Comparison of ENCODE assay signal across 7 mouse cellular contexts in genomic region chr9:53402991-53403390, GRCm38 (mm10). TPM values are rescaled to one million over a fixed set of nuclear protein-coding genes. Genes with fewer than 3 reads are reported as not detected.
DNase-seq lines count a peak whose midpoint lies in the region; ATAC-seq lines count a peak whose summit lies in the region.

No protein-coding gene starts in this region.

- H3K27me3 ChIP-seq in kidney, embryonic 14.5 days (ENCODE audit: control insufficient read depth, insufficient read depth, low read length) = no peaks in the 10 kb centered on the region
- no peaks in the 10 kb centered on the region for H3K27me3 ChIP-seq in embryonic facial prominence, embryonic 14.5 days (replicated peaks; ENCODE audit: control insufficient read depth, insufficient read depth, low read length)
- H3K27me3 ChIP-seq in hindbrain, embryonic 15.5 days = no peaks in the 10 kb centered on the region
- no peaks in the 10 kb centered on the region for H3K27me3 ChIP-seq in neural tube, embryonic 13.5 days

- WGBS in kidney, embryonic 14.5 days = 43% methylated on average over 8 of the region's 8 CpGs
- 53% methylated on average over 8 of the region's 8 CpGs for WGBS in embryonic facial prominence, embryonic 14.5 days
- 45% methylated on average over 8 of the region's 8 CpGs for WGBS in hindbrain, embryonic 15.5 days
- whole genome bisulfite sequencing in neural tube, embryonic 13.5 days = 46% methylated on average over 8 of the region's 8 CpGs

- H3K27ac ChIP-seq in kidney, embryonic 14.5 days (ENCODE audit: low read depth, low read length) = peak overlapping the region; percentile 77
- H3K27ac ChIP-seq in embryonic facial prominence, embryonic 14.5 days (replicated peaks; ENCODE audit: low read depth, low read length) = peak overlapping the region; percentile 67
- H3K27ac ChIP-seq in hindbrain, embryonic 15.5 days (replicated peaks) = peak overlapping the region; percentile 56; the same call in 1 of the 2 replicates
- peak overlapping the region; percentile 71 for H3K27ac ChIP-seq in neural tube, embryonic 13.5 days (replicated peaks)

- no peaks in the 10 kb centered on the region for H3K9me3 ChIP-seq in kidney, embryonic 14.5 days (ENCODE audit: control insufficient read depth, low read length)
- no peaks in the 10 kb centered on the region for H3K9me3 ChIP-seq in embryonic facial prominence, embryonic 14.5 days (ENCODE audit: control insufficient read depth, low read length)
- H3K9me3 ChIP-seq in hindbrain, embryonic 15.5 days = no peaks in the 10 kb centered on the region
- H3K9me3 ChIP-seq in neural tube, embryonic 13.5 days = no peaks in the 10 kb centered on the region

- no peak for ATAC-seq in kidney, embryonic 14.5 days (ENCODE audit: low FRiP score, low TSS enrichment)
- ATAC-seq in embryonic facial prominence, embryonic 14.5 days (ENCODE audit: low read depth) = peak; percentile 20
- peak; percentile 13; the same call in 1 of the 2 replicates for ATAC-seq in hindbrain, embryonic 15.5 days (ENCODE audit: low FRiP score, low read depth)
- peak; percentile 28; the same call in 1 of the 2 replicates for ATAC-seq in neural tube, embryonic 13.5 days (ENCODE audit: low read depth)
- no peak for ATAC-seq in frontal cortex, adult (ENCODE audit: low TSS enrichment)

- H3K4me3 ChIP-seq in kidney, embryonic 14.5 days (ENCODE audit: low read length) = no peak overlapping the region
- no peak overlapping the region for H3K4me3 ChIP-seq in embryonic facial prominence, embryonic 14.5 days (ENCODE audit: low read depth, low read length)
- H3K4me3 ChIP-seq in hindbrain, embryonic 15.5 days = no peak overlapping the region
- H3K4me3 ChIP-seq in neural tube, embryonic 13.5 days = no peak overlapping the region

- intact Hi-C loops in gastrocnemius, postnatal 36 days (cut with DNase I) = no loop called here

- DNase-seq in kidney, adult 18-20 months = no peak
- peak; percentile 44 for DNase-seq in embryonic facial prominence, embryonic 14.5 days (ENCODE audit: low spot score)
- DNase-seq in gastrocnemius, postnatal 36 days = no peak

- H3K4me2 ChIP-seq in kidney, embryonic 14.5 days (replicated peaks; ENCODE audit: low read depth, low read length) = peak overlapping the region; percentile 40
- peak overlapping the region; percentile 44 for H3K4me2 ChIP-seq in embryonic facial prominence, embryonic 14.5 days (ENCODE audit: low read depth, low read length)
- H3K4me2 ChIP-seq in hindbrain, embryonic 15.5 days = peak overlapping the region; percentile 39
- peak overlapping the region; percentile 49 for H3K4me2 ChIP-seq in neural tube, embryonic 13.5 days

- no peak overlapping the region for H3K9ac ChIP-seq in kidney, embryonic 14.5 days (ENCODE audit: low read depth, low read length)
- H3K9ac ChIP-seq in embryonic facial prominence, embryonic 14.5 days (ENCODE audit: low read depth, low read length) = no peak overlapping the region
- no peak overlapping the region for H3K9ac ChIP-seq in hindbrain, embryonic 15.5 days
- no peak overlapping the region for H3K9ac ChIP-seq in neural tube, embryonic 13.5 days

- H3K36me3 ChIP-seq in kidney, embryonic 14.5 days (ENCODE audit: control insufficient read depth, insufficient read depth, low read length) = no peaks in the 10 kb centered on the region
- peaks cover under 1% of the 10 kb centered on the region; the same call in 1 of the 2 replicates for H3K36me3 ChIP-seq in embryonic facial prominence, embryonic 14.5 days (ENCODE audit: control insufficient read depth, insufficient read depth, low read length)
- H3K36me3 ChIP-seq in hindbrain, embryonic 15.5 days = no peaks in the 10 kb centered on the region
- H3K36me3 ChIP-seq in neural tube, embryonic 13.5 days = no peaks in the 10 kb centered on the region

- H3K4me1 ChIP-seq in kidney, embryonic 14.5 days (ENCODE audit: control insufficient read depth, insufficient read depth, low read length) = peaks cover 13% of the 10 kb centered on the region
- H3K4me1 ChIP-seq in embryonic facial prominence, embryonic 14.5 days (ENCODE audit: control insufficient read depth, insufficient read depth, low read length) = peaks cover 12% of the 10 kb centered on the region; the same call in 1 of the 2 replicates
- H3K4me1 ChIP-seq in hindbrain, embryonic 15.5 days (replicated peaks) = peaks cover 32% of the 10 kb centered on the region
- peaks cover 31% of the 10 kb centered on the region for H3K4me1 ChIP-seq in neural tube, embryonic 13.5 days (replicated peaks)

RNA-seq across cellular contexts. Expression of gene 4930550C14Rik, which starts 0.9 kb away (rescaled TPM):
- 1.5 and 2.7 TPM in 2 replicates for polyA plus RNA-seq in kidney, embryonic 14.5 days (2014; fragmentation: Nextera tagmentation; extraction: Ambion mirVana)
- 1.1 and 1.3 TPM in 2 replicates for polyA plus RNA-seq in embryonic facial prominence, embryonic 14.5 days (2014; fragmentation: Nextera tagmentation; extraction: Ambion mirVana)
- polyA plus RNA-seq in hindbrain, embryonic 15.5 days (2015; fragmentation: Nextera tagmentation; extraction: Ambion mirVana) = 0.29 and 0.55 TPM in 2 replicates
- polyA plus RNA-seq in neural tube, embryonic 13.5 days (2015; fragmentation: Nextera tagmentation; extraction: Ambion mirVana) = 0.18 and 0.44 TPM in 2 replicates
- not detected for total RNA-seq in gastrocnemius, postnatal 36 days (2021)

RNA-seq across cellular contexts. Expression of gene Kdelc2, which starts 19.2 kb away (rescaled TPM):
- polyA plus RNA-seq in kidney, embryonic 14.5 days (2014; fragmentation: Nextera tagmentation; extraction: Ambion mirVana) = 15.5 and 25.3 TPM in 2 replicates
- polyA plus RNA-seq in embryonic facial prominence, embryonic 14.5 days (2014; fragmentation: Nextera tagmentation; extraction: Ambion mirVana) = 29.8 and 32.2 TPM in 2 replicates
- polyA plus RNA-seq in hindbrain, embryonic 15.5 days (2015; fragmentation: Nextera tagmentation; extraction: Ambion mirVana) = 6.8 and 7.9 TPM in 2 replicates
- 8.3 and 8.5 TPM in 2 replicates for polyA plus RNA-seq in neural tube, embryonic 13.5 days (2015; fragmentation: Nextera tagmentation; extraction: Ambion mirVana)
- 1 to 10 TPM; 4.2 to 4.8 TPM for total RNA-seq in gastrocnemius, postnatal 36 days (2021)

Comparison
In these comparisons a context has a peak if more than half of its experiments do, and no peak if none do; other contexts are left out.
1. ATAC-seq: peak in embryonic facial prominence, embryonic 14.5 days (single experiment), hindbrain, embryonic 15.5 days (single experiment) and neural tube, embryonic 13.5 days (single experiment); none in kidney, embryonic 14.5 days (single experiment) and frontal cortex, adult (single experiment).
2. Peak in every context shown above with its lines, with median percentiles within 50 percentile points of each other: H3K27ac ChIP-seq and H3K4me2 ChIP-seq.